Mouse (Mus musculus): ENCODE measurements around the gene Hjurp. TPM values are rescaled to one million over a fixed set of nuclear protein-coding genes. Genes with fewer than 3 reads are reported as not detected.

Hjurp gene
- polyA plus RNA-seq, 1 experiment from 2014 or later = 169 TPM

GRCm38 (mm10) chr1:88304261-88304985, 27.0 kb upstream of the Hjurp start:
- Histone ChIP-seq H3K27me3 (no peaks in the 10 kb centered on the region), H3K4me3 (no peak overlapping the region), H3K36me3 (no peaks in the 10 kb centered on the region), H3K9ac (no peak overlapping the region), H3K27ac (no peak overlapping the region), H3K4me1 (no peaks in the 10 kb centered on the region), H3K9me3 (replicated peaks) (peaks cover 95% of the 10 kb centered on the region), H3K4me2 (replicated peaks) (no peak overlapping the region)
- no peak for ATAC-seq (ENCODE audit: low FRiP score)
- 60% methylated on average over 8 of the region's 8 CpGs for WGBS

- no peaks in the 10 kb centered on the region for H3K27me3 ChIP-seq
- no peak for ATAC-seq (ENCODE audit: low FRiP score)
- no peak overlapping the region for H3K9ac ChIP-seq
- 65% methylated on average over 6 of the region's 6 CpGs for WGBS
- no peak overlapping the region for H3K4me3 ChIP-seq
- H3K4me1 ChIP-seq = no peaks in the 10 kb centered on the region
- no peak overlapping the region for H3K4me2 ChIP-seq (replicated peaks)
- H3K27ac ChIP-seq = no peak overlapping the region
- no peaks in the 10 kb centered on the region for H3K36me3 ChIP-seq
- peaks cover 95% of the 10 kb centered on the region for H3K9me3 ChIP-seq (replicated peaks)
These were observed 26.3 kb upstream of the Hjurp start for GRCm38 (mm10) chr1:88303762-88304161.

- H3K27me3 ChIP-seq = no peaks in the 10 kb centered on the region
- H3K4me3 ChIP-seq = no peak overlapping the region
- 65% methylated on average over 14 of the region's 14 CpGs for WGBS
- no peak overlapping the region for H3K4me2 ChIP-seq (replicated peaks)
- 0 out of 2 replicates have a peak, but pooled peaks have one; percentile 6 for ATAC-seq (ENCODE audit: low FRiP score)
- peaks cover 94% of the 10 kb centered on the region for H3K9me3 ChIP-seq (replicated peaks)
- H3K4me1 ChIP-seq = no peaks in the 10 kb centered on the region
- H3K36me3 ChIP-seq = no peaks in the 10 kb centered on the region
- H3K27ac ChIP-seq = no peak overlapping the region
- no peak overlapping the region for H3K9ac ChIP-seq
These were observed 24.8 kb upstream of the Hjurp start for GRCm38 (mm10) chr1:88302057-88302740.

- H3K9ac ChIP-seq = no peak overlapping the region
- no peaks in the 10 kb centered on the region for H3K27me3 ChIP-seq
- no peak overlapping the region for H3K4me3 ChIP-seq
- no peaks in the 10 kb centered on the region for H3K4me1 ChIP-seq
- ATAC-seq (ENCODE audit: low FRiP score) = peak; percentile 12; the same call in 1 of the 2 replicates
- WGBS = 69% methylated on average over 9 of the region's 9 CpGs
- H3K4me2 ChIP-seq (replicated peaks) = no peak overlapping the region
- H3K9me3 ChIP-seq (replicated peaks) = peaks cover 94% of the 10 kb centered on the region
- H3K36me3 ChIP-seq = no peaks in the 10 kb centered on the region
- H3K27ac ChIP-seq = no peak overlapping the region
These were observed 23.9 kb upstream of the Hjurp start for GRCm38 (mm10) chr1:88301121-88302014.

- no peak overlapping the region for H3K4me3 ChIP-seq
- H3K9me3 ChIP-seq (replicated peaks) = peaks cover 94% of the 10 kb centered on the region
- H3K27me3 ChIP-seq = no peaks in the 10 kb centered on the region
- H3K4me1 ChIP-seq = no peaks in the 10 kb centered on the region
- no peak overlapping the region for H3K4me2 ChIP-seq (replicated peaks)
- no peak overlapping the region for H3K27ac ChIP-seq
- H3K36me3 ChIP-seq = no peaks in the 10 kb centered on the region
- no peak overlapping the region for H3K9ac ChIP-seq
- WGBS = 44% methylated on average over 5 of the region's 5 CpGs
- ATAC-seq (ENCODE audit: low FRiP score) = peak; percentile 5; the same call in 1 of the 2 replicates
These were observed 23.0 kb upstream of the Hjurp start for GRCm38 (mm10) chr1:88300301-88301050.

- peaks cover 91% of the 10 kb centered on the region for H3K9me3 ChIP-seq (replicated peaks)
- 82% methylated on average over 2 of the region's 2 CpGs for WGBS
- H3K27me3 ChIP-seq = no peaks in the 10 kb centered on the region
- H3K9ac ChIP-seq = no peak overlapping the region
- no peaks in the 10 kb centered on the region for H3K36me3 ChIP-seq
- H3K4me2 ChIP-seq (replicated peaks) = no peak overlapping the region
- no peaks in the 10 kb centered on the region for H3K4me1 ChIP-seq
- no peak overlapping the region for H3K4me3 ChIP-seq
- no peak overlapping the region for H3K27ac ChIP-seq
- no peak; the same call in 1 of the 2 replicates for ATAC-seq (ENCODE audit: low FRiP score)
These were observed 22.1 kb upstream of the Hjurp start for GRCm38 (mm10) chr1:88299529-88299945.

GRCm38 (mm10) chr1:88298686-88299528, 21.5 kb upstream of the Hjurp start:
- Histone ChIP-seq H3K4me3 (no peak overlapping the region), H3K27ac (no peak overlapping the region), H3K9ac (no peak overlapping the region), H3K4me1 (no peaks in the 10 kb centered on the region), H3K4me2 (replicated peaks) (no peak overlapping the region), H3K36me3 (no peaks in the 10 kb centered on the region), H3K27me3 (no peaks in the 10 kb centered on the region), H3K9me3 (replicated peaks) (peaks cover 88% of the 10 kb centered on the region)
- ATAC-seq (ENCODE audit: low FRiP score) = no peak
- WGBS = 64% methylated on average over 4 of the region's 4 CpGs

- Histone ChIP-seq H3K27ac (no peak overlapping the region), H3K4me2 (replicated peaks) (no peak overlapping the region), H3K27me3 (no peaks in the 10 kb centered on the region), H3K9ac (no peak overlapping the region), H3K4me1 (no peaks in the 10 kb centered on the region), H3K4me3 (no peak overlapping the region), H3K9me3 (replicated peaks) (peaks cover 79% of the 10 kb centered on the region), H3K36me3 (no peaks in the 10 kb centered on the region)
- WGBS = 64% methylated on average over 7 of the region's 7 CpGs
- no peak for ATAC-seq (ENCODE audit: low FRiP score)
These were observed 20.2 kb upstream of the Hjurp start for GRCm38 (mm10) chr1:88297480-88298258.

GRCm38 (mm10) chr1:88296171-88296920, 18.9 kb upstream of the Hjurp start:
- Histone ChIP-seq H3K9ac (no peak overlapping the region), H3K27ac (no peak overlapping the region), H3K4me2 (replicated peaks) (no peak overlapping the region), H3K36me3 (no peaks in the 10 kb centered on the region), H3K4me1 (no peaks in the 10 kb centered on the region), H3K4me3 (no peak overlapping the region), H3K9me3 (replicated peaks) (peaks cover 76% of the 10 kb centered on the region), H3K27me3 (no peaks in the 10 kb centered on the region)
- peak; percentile 23; the same call in 1 of the 2 replicates for ATAC-seq (ENCODE audit: low FRiP score)
- WGBS = 74% methylated on average over 4 of the region's 4 CpGs

- Histone ChIP-seq H3K4me3 (no peak overlapping the region), H3K4me2 (replicated peaks) (no peak overlapping the region), H3K27me3 (no peaks in the 10 kb centered on the region), H3K36me3 (no peaks in the 10 kb centered on the region), H3K27ac (no peak overlapping the region), H3K9ac (no peak overlapping the region), H3K4me1 (no peaks in the 10 kb centered on the region), H3K9me3 (replicated peaks) (peaks cover 74% of the 10 kb centered on the region)
- no peak for ATAC-seq (ENCODE audit: low FRiP score)
- WGBS = 20% methylated on average over 1 of the region's 1 CpGs
These were observed 17.2 kb upstream of the Hjurp start for GRCm38 (mm10) chr1:88294650-88295049.
